Mouse (Mus musculus) left cerebral cortex, adult 11 months (tissue): ENCODE measurements at regions not wholly inside any gene's neighbourhood (a gene's known extent, or its start where the extent isn't known, plus 50 kb on each side); places are given as distances from the start of the nearest gene placed in this dataset.
A peak's percentile ranks its signal among the peaks of the same experiment; 100 is the strongest.

Experiments used
- DNase-seq: peaks from one replicate; pipeline ENCODE4 v3.0.0; 2022; ENCODE audit warnings: low spot score

DNA sequence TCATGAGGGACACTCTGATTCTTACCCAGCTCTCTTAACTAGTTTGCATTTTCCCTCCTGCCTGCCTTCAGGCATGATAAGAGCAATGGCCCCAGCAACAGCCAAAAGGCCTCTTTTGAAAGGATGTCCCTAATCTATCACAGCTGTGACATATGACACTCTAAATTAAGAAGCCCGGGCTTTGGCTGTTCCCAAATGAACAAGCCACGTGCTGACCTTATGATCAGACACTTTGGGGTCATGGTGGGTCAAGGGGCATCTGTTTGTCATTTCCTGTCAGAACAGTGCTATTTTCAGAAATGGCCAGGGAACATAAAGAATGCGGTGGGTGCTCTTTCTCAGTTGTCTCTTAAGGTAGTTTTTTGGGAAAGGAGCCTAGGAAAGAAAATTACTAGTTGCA is 463.5 kb downstream of the Slc4a3 start:
- no peak for DNase-seq

DNA sequence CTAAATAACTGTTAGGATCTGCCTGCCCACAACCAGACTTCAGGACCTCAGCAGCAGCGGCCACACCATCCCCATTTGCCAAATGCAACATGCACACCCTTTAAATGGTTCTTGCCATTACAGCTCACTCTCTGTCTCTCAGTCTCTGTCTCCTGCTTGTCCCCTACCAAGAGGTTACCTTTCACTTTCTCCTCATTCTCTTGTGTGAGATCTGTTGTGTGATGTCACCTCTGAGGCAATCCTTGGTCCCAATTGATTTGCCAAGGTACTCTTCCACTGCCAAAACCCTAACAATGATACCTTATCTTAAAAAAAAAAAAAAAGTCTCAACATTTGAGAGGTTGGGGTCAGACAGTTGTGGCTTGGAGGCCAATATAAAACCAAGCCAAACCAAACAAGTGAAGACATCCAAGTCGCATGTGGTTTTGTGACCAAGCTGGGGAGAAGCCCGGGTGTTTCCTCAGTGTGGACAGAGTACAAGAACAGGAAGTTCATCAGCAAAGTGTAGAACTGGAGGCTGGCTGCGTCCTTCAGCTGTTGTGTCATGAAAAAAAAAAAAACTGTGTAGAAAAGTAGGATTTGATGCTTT is 464.2 kb downstream of the Slc4a3 start:
- no peak for DNase-seq

DNA sequence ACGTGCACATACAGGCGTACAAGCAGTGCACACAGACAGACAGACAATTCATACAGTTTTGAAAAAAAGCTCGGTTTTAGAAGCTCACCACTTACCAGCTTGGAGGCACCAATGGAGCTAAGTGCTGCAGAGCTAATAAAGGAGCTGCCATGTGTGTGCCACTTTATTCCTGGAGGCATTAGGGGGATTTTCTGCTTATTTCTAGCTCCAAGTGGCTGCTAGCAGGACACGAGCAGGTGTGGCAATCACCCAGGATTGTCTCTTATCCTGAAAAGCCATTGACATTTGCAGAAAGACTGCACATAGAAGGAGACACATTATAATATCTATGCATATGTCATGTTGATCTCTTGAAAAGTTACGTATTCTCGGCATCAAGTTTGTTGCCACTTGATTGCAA is 472.5 kb downstream of the Slc4a3 start:
- DNase-seq: no peak

DNA sequence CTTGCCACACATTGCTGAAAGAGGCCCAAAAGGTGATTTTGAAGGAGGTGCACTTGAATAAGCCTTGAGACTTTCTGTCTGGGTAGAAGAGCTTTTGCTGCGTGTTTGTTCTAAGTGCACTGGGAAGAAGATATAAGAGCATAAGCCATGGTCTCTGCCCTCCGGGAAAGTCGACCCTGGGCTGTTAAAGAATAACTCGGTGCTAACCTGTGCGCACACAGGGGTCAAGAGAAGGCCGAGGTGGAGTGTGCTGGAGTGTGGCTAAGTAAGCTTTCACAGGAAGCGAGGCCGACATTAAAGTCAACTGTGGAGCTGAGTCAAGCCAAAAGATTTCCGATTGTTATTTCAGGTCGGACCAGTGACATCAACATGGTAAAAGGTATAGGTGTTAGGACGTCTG is 473.0 kb downstream of the Slc4a3 start:
- no peak for DNase-seq

DNA sequence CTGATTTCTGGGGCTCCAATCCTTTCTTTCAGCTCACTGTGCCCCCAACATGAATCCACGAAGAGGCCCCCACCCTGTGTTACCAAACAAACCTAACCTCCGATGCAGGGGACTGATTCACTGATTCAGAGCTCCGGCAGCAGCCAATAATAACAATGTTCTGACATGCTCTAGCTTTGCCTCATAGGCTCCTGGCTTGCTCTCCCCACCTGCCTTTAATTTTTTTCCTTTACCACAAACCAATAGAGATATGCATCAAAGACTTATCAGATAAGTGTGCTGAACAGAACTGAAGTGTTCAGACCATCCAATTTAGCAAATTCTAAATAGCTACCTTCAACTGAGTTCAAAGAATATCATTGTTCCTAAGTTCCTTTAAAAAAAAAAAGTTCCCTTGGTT is 478.6 kb downstream of the Slc4a3 start:
- no peak for DNase-seq

DNA sequence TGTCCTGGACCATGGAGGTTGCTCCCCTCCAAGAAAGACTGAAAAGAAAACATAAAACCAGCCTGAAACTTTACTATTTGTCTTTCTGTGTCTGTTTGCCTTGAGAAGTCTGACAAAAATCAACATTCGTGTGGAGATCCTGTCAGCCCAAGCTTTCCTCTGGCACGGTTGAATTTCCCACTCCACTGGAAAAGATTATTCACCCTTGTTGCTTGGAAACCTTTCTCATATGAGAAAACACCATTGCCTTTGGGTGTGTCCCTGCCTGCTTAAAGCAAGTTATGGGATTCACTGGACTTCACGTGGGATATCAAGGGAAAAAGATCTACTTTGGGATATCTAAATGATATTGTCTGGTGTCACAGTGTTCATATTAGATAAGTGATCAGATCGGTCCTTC is 479.3 kb downstream of the Slc4a3 start:
- no peak for DNase-seq

DNA sequence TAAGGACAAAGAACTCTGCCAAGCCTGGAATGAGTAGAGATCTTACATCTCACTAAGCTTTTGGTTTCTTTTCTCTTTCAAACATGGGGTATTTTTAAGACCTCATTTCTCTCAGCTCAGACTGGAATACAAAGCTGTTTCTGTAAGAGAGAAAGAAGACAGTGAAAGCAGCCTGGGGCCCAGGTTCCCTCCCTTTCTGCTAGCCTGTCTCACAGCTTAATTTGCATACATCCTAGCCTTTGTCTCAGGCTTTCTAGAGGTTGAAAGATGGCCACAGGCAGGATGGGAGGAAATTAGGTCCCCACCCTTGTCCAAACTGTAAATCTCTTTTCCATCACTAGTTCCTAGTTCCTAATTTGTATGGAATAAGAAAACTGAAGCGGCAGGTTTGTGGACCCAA is 483.0 kb downstream of the Slc4a3 start:
- DNase-seq: no peak

DNA sequence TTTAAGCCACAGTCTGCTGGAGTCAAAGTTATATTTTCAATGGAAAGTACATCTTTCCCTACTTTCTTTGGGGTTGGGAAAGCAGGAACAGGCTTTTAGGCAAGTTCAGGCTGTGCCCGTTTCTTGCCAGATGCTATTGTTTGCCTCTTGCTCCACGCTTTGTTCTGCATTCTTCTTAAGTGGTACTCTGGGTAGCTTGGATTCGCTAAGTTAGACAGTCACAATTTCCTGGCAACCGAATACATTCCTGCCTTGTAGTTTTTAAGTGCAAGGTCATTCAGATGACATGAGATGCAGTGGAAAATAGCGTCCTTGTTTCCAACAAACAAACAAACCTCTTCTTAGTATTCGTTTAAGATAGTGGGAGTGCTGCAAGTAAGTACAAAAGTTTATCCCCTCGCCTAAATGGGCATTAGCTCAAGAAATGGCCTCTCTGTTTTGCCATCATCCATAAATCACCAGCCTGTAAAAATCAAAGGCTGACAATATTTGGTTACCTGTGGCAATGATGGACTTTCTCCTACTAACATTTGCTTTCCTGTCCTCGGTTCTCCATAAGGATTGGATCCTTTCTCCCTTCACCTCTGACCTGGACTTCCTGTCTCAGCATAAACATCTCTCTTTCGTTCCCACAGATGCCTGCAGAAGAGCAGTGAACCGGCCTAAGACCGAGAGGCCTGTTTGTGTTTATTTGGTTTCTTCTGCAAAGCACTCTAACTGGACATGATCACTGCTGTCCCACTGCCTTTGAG is 485.3 kb downstream of the Slc4a3 start:
- no peak for DNase-seq

DNA sequence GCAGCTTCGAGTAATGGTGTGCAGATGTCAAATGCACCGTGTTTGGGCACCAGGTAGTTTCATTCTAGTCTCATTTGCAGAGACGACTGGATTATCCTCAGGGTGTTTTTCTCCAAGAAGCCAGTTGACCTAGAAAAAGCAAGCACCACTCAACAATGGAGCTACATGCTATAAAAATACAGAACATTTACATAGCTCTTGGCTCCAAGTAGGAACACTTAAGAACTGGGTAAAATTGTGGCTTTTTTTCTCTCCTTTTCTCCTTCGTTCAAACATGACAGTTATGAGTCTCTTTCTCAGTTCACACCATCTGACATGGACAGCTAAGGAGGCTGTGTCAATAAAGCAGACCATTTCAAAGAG is 485.8 kb downstream of the Slc4a3 start:
- DNase-seq: no peak

DNA sequence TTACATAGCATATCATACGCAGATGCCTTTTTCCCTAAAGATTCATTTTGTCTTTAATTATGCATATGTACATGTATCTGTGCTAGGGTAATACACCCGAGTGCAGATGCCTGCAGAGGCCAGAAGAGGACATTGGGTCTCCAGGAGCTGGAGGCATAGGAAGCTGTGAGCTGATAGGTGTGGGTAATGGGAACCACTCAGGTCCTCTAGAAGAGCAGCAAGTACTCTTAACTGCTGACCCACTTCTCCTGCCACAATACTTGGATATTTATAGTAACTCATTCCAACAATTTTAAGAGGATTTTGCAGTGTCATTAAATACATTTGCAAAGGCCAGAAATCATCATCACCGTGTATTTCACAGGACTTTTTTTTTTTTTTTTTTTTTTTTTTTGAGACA is 486.6 kb downstream of the Slc4a3 start:
- no peak for DNase-seq

DNA sequence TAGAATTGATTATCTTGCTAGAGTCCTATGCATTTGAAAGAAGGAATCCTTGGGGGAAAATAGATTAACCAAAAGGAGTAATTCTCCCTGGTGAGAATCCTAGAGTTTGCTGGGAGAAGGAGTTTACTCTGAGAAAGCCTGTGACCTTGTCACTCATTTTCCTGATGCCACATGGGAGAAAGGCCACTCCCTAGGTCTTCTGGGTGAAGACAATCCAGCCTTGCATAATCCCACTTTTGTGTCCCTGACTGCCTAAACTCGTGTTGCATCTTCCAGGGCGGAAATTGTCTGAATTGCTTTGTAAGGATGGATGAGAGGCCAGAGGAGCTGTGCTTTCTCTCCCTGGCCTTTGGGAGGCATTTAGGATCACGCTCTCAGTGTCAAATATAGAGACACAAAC is 490.2 kb downstream of the Slc4a3 start:
- no peak for DNase-seq

DNA sequence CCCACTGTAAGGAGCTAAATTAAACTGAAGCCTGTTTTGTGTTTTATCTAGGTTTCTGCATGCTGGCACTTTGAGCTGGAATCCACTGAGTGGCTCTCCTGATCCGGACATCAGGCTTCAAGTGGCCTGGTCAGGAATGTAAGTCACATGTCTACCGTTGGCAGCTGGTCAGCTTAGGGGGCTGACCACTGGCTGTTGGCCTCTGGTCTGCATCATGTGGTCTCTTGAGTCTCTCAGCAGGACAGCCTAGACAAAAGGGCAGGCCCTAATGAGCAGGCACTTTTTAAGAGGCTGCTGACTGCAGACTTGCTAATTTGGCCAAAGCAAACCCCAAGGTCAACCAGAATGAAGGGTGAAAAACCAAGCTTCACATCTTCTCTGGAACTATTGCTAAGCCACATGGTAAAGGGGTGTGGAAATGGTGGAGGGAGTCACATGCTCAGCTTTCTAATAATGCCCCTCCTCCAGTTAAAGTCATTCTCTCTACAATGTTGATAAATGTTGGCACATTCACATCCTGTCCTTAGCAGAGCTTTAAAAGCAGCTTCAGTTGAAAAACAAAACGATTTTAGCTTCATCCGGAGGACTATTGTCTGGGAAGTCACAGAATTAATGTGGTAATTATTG is 493.1 kb downstream of the Slc4a3 start:
- DNase-seq: peak; percentile 57

DNA sequence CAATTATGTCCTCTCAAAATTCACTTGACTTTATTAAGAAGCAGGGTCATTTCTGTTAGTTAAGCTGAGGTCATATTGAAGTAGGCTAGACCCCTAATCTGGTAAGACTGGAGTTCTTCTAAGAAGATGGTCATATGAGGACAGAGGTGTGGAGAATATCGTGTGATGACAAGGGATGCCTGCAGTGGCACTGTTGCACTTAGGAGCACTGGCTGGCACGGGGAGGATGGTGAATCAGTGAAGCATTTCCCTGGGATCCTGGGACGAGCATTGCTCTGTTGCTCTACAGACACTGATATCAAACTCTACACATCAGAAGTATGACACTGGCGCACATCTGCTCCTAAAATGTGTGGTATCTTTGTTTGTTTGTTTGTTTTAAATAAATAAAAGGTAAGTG is 493.6 kb downstream of the Slc4a3 start:
- no peak for DNase-seq

DNA sequence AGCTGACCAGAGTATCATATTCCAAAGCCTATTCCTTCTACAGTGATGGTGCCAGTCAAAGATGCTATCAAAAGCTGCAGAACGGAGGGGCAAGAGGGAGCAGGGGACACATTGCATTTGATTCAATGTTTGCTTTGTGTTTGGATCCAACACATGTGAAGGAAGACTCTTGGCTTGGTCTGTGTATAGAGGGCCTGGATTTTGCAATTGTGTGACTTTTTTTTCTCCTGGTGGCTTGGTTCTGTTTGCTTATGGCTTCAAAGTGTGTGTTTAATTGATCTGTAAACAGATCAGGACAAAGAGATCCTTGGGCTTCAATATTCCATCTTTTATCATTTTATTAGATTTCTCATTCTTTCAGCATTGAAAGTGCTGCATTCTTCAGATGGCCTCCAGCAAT is 504.2 kb downstream of the Slc4a3 start:
- no peak for DNase-seq

DNA sequence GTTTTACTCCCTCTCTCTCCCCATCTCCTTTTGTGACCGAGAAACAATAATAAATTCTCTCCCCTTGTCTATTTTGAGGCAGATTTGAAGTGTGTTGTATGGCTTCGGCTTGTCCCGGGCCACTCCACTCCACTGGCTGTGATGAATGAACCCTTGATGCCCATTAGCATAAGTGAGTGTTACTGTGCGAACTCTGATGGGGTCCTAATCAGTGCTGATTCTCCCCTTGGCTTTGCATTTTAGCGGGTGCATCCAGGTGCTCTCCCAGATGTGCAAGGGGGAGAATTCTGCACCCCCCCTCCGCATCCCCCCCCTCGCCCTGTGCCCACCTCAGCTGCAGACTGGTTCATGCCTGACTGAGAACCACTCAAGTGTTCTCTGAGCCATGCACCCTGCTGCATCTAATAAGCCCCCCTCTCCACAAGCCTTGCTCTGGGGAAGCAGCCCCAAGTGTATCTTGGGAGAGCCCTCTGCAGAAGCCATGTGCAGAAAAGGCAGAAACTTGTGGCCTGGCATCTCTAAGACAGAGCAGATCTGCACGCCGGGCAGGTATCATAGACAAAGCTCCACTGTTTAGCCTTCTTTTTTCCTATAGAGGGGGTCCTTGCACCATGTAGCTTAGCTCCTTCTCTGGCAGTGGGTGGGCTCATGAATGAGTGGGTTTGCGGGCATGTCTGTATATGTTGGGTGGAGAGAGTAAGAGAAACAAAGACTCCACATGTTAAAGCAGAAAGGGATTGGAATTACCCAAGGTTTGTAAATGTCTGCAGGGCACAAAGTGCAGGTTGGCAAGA is 507.5 kb downstream of the Slc4a3 start:
- no peak for DNase-seq

DNA sequence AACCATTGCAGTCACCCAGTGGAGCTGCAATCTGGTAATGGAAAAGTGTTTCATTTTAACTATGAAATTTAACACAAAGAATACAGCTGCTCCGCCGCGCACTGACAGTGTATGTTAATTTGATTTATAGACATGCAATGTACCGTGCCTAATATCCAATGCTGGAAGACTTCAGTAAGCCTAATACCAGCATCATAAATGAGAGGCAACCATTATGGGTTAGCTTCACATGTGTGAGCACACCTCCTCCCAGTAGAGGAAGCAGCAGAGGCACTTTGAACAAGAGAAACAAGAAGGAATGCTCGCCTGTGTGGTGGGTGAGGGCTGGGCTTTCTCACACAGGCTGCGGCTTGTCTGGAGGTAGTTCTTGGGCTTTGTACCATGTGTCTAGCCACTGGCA is 519.7 kb downstream of the Slc4a3 start:
- DNase-seq: no peak

DNA sequence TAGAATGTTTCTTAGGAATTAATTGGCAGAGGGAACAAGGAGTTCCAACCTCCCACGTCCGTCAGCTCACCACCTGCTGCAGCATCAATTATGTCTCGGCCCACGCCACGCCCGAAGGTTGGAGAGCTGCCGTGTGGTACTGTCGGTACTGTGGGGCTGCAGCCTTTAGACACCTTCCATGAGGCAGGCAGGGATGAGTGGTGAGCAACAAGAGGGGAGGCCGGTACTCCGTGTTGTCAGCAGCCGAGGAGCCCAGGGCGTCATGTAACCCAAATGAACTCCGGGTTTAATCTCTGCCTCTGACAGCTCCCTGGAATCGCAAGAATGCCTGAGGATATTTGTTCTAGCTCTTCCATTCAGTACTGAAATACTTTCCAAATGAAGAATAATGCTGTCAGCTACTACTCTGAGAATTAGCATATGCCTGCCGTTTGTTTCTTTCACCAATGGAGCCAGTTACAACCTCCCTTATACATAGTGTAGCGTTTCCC is 524.8 kb downstream of the Slc4a3 start:
- DNase-seq: peak; percentile 81

DNA sequence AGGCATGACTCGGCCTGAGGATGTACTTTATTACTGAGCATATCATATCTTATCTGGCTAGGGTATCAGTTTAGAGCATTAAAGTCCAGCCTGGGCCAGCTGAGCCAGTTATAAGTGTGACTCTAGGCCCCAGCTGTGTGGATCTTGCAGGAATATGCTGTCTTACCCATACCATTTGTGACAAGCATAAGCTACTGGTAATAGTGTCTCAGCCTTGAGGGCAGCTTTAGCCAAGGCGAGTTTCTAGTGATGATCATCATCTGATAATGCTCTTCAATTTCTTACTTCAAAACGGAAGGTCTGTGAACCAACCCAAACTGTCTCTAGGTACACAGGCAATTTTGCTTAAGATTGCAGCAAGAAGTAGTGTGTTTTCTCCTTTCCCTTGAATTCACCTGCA is 529.1 kb downstream of the Slc4a3 start:
- no peak for DNase-seq

DNA sequence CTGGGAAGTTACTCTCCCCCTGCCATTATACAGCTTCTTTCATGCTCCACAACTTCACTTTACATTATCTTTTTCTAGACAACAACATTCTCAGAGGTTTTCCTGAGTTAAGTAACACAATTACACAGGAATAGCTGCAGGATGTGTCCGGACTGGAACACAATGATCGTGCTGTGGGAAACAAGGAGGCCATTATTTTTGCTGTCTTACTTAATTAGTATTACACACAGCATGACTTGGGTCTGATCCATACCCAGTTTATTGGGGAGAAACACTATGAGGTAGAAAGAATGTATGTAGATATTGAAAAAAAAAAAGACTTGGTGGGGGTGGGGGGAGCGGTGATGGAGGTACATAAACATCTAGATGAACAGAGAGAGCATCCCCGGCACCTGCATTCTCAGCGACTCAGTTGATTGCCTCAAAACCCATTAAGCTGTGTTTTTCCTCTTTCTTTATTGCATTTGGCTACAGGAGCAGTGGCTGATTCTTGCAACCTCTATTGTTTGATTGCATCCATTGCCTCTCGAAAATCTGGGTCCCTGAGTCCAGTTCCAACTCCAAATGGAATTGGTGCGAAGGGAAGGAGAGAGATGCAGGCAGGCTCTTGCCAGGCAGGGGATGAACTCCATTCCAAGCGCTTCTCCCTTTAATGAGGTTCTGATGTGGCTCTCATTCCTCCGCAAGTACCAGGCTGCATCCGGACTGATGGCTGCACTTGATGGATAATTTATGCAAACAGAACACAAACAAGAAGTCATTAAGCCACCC is 529.8 kb downstream of the Slc4a3 start:
- DNase-seq: no peak

DNA sequence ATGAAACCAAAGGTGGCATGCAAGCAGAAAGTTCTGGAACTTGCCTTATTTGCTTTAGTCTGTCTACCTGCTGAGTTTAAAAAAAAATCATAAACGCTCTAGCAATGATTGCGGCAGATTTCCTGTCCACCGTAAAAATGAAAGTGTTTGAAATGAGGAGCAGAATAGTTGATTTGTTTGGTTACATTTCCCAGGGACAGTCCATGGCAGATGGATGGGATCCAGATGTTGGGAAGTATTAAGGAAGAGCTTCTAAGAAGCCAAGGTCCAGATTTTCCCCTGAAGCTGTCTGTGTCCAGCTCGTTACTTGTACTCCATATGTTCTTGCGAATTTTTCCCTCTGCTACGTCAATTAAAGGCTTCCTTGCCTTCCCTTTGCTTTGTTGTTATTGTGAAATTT is 534.2 kb downstream of the Slc4a3 start:
- no peak for DNase-seq

DNA sequence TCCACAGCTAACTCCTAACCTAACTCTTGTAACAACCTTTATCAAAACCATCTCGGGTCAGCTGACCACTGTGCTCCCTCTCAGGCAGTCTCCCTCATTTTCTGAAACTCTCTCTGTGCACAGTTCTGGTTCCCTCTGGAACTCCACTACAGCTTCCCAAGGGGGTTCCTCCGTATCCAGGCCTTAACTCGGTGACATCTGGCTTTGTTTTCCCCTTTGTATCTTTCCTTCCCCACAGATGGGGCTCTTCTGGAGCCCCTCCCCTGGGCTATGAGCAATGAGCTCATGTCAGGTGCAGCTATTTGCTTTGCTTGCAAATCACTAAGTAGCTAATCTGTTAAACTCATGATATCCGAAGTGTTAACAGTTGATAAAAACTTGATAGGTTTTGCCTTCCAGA is 535.6 kb downstream of the Slc4a3 start:
- DNase-seq: no peak
